Mouse (Mus musculus) hindbrain, embryonic 13.5 days (tissue): ENCODE results near the gene Grip1. TPM values are rescaled to one million over a fixed set of nuclear protein-coding genes. Genes with fewer than 3 reads are reported as not detected.

Source experiments
- ATAC-seq: fragments of 200-750 bp; cut with Nextera tagmentation; 2 replicates; pipeline ENCODE4 v1.8.0; 2017; ENCODE audit warnings: moderate TSS enrichment; ENCODE audit not compliant: low FRiP score
- H3K27ac ChIP-seq: fragments of 300-500 bp; sonication (generic); 2 replicates; pipeline ENCODE4 v1.5.1; 2015; ENCODE audit warnings: inconsistent platforms, mild to moderate bottlenecking, moderate library complexity
- H3K27me3 ChIP-seq: fragments of 300-500 bp; sonication (generic); 2 replicates; pipeline ENCODE4 v1.6.1; 2015; ENCODE audit warnings: mild to moderate bottlenecking, inconsistent platforms
- H3K36me3 ChIP-seq: fragments of 300-500 bp; sonication (generic); 2 replicates; pipeline ENCODE4 v1.6.1; 2015; ENCODE audit warnings: mild to moderate bottlenecking, inconsistent platforms
- H3K4me1 ChIP-seq: fragments of 300-500 bp; sonication (generic); replicated peaks from 2 replicates; pipeline ENCODE4 v1.6.1; 2015; ENCODE audit warnings: inconsistent platforms
- H3K4me2 ChIP-seq: fragments of 300-500 bp; sonication (generic); 2 replicates; pipeline ENCODE4 v1.6.1; 2015; ENCODE audit warnings: inconsistent platforms, mild to moderate bottlenecking, moderate library complexity
- H3K4me3 ChIP-seq: fragments of 300-500 bp; sonication (generic); 2 replicates; pipeline ENCODE4 v1.5.1; 2015; ENCODE audit warnings: mild to moderate bottlenecking, inconsistent platforms
- H3K9ac ChIP-seq: fragments of 300-500 bp; sonication (generic); 2 replicates; pipeline ENCODE4 v1.6.1; 2015; ENCODE audit warnings: mild to moderate bottlenecking, inconsistent platforms
- H3K9me3 ChIP-seq: fragments of 300-500 bp; sonication (generic); 2 replicates; pipeline ENCODE4 v1.6.1; 2016; ENCODE audit warnings: inconsistent platforms
- WGBS: fragments of 180-500 bp; shearing (Covaris S2); methylation state at CpG from one replicate; pipeline ENCODE4 v1.1.7; 2015; 5-methylcytosine and 5-hydroxymethylcytosine counted together
- polyA plus RNA-seq: library from polyadenylated mRNA; unstranded; fragments of >200 nt; fragmentation: Nextera tagmentation; extraction: Ambion mirVana; gene quantifications from 2 replicates; pipeline ENCODE4 v1.2.1, GENCODE M21; 2015

Gene Grip1
- polyA plus RNA-seq, 1 experiment from 2014 or later: 17.7 TPM

DNA sequence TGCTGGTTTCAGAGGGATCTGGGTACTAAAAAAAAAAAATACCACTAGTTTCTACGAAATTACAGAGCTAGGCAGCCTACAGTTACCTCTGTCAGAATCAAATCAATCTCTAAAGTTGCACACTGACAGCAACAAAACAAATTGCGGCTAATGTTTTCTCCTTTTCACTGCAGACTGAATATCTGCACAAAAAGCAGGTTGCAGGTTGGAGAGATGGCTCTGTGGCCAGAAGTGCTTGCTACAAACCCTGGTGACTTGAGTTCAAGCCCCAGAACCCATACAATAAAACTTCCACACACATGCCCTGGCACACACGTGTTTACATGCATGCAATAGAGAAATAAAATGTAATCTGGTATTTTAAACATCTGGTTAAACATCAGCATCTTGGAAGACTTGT lies 16.3 kb upstream of the Grip1 start:
- Histone ChIP-seq H3K36me3 (no peaks in the 10 kb centered on the region), H3K9me3 (no peaks in the 10 kb centered on the region), H3K27me3 (no peaks in the 10 kb centered on the region), H3K9ac (no peak overlapping the region), H3K4me3 (no peak overlapping the region), H3K4me2 (no peak overlapping the region), H3K27ac (no peak overlapping the region), H3K4me1 (peaks cover 6% of the 10 kb centered on the region; the same call in 1 of the 2 replicates)
- ATAC-seq: no peak
- 83% methylated on average over 3 of the region's 3 CpGs for WGBS

DNA sequence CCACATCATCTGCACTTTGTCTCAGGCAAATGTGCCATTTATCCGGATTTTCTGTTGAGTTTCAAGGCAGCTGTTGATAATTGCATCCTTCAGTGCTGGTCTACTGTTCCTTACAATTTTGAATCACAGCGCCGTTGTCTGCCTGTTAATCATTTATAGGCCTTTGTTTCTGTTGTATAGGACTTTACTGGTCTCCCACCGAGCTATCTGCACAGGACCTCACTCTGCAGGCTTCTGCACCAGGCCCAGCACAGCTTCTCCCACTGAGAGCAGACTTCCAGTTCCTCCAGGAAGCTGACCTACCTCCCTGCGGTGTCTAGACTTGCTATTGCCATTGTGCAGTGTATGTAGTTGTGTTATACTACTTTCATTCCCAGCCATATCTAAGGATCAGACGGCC lies 11.9 kb upstream of the Grip1 start:
- H3K9me3 ChIP-seq: no peaks in the 10 kb centered on the region
- no peaks in the 10 kb centered on the region for H3K27me3 ChIP-seq
- H3K4me1 ChIP-seq: peaks cover 9% of the 10 kb centered on the region; the same call in 1 of the 2 replicates
- H3K4me3 ChIP-seq: no peak overlapping the region
- WGBS: 29% methylated on average over 6 of the region's 6 CpGs
- ATAC-seq: no peak
- no peaks in the 10 kb centered on the region for H3K36me3 ChIP-seq
- H3K4me2 ChIP-seq: no peak overlapping the region
- H3K27ac ChIP-seq: no peak overlapping the region
- no peak overlapping the region for H3K9ac ChIP-seq

DNA sequence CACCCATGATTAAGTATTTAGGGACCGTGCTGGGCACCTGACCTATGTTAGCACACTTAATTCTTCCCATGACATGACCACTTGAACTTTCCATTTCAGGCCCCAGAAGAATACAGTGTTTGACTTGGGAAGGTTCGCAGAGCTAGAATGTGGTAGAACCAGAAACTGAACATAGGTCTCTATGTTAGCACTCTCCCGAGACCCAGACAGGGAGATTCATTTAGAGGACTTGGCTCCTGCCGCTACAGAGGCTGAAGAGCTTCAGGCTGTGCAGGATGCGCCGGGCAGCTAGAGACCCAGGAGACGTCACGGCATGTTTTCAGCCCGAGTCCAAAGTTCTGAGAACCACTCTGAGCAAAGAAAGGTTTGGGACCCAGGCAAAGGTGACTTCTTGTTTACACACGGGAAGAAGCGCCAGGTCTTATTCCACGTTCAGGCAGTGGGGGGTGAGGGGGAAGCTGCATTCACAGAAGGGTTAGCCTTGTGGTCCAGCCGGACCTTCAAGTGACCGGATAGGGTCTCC lies 6.2 kb upstream of the Grip1 start:
- H3K36me3 ChIP-seq: no peaks in the 10 kb centered on the region
- 85% methylated on average over 14 of the region's 14 CpGs for WGBS
- no peak overlapping the region for H3K4me2 ChIP-seq
- H3K4me1 ChIP-seq: peaks cover 1% of the 10 kb centered on the region; the same call in 1 of the 2 replicates
- ATAC-seq: no peak
- no peak overlapping the region for H3K4me3 ChIP-seq
- no peak overlapping the region for H3K27ac ChIP-seq
- H3K9me3 ChIP-seq: no peaks in the 10 kb centered on the region
- H3K9ac ChIP-seq: no peak overlapping the region
- no peaks in the 10 kb centered on the region for H3K27me3 ChIP-seq

DNA sequence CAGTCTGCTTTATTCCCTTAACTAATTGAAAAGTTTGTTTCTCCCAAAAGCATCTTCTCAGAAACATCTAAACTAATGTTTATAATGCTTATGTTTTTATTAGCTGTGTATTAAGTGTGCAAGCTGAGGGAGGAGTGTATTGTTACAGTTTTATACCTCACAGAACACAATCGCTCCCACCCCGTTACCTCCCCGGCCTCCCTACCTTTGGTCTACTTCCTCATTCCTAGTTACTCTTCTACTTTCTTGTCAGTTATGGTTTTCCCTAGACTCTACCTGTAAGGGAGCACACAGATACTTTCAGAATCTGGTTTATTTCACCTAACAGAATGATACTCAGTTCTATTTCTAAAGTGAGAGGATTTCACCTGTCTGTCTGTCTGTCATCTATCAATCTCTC lies 5.7 kb upstream of the Grip1 start:
- Histone ChIP-seq H3K4me3 (no peak overlapping the region), H3K9me3 (no peaks in the 10 kb centered on the region), H3K4me2 (no peak overlapping the region), H3K4me1 (peaks cover 4% of the 10 kb centered on the region), H3K27me3 (no peaks in the 10 kb centered on the region), H3K27ac (no peak overlapping the region), H3K9ac (no peak overlapping the region), H3K36me3 (no peaks in the 10 kb centered on the region)
- 91% methylated on average over 3 of the region's 3 CpGs for WGBS
- ATAC-seq: no peak

DNA sequence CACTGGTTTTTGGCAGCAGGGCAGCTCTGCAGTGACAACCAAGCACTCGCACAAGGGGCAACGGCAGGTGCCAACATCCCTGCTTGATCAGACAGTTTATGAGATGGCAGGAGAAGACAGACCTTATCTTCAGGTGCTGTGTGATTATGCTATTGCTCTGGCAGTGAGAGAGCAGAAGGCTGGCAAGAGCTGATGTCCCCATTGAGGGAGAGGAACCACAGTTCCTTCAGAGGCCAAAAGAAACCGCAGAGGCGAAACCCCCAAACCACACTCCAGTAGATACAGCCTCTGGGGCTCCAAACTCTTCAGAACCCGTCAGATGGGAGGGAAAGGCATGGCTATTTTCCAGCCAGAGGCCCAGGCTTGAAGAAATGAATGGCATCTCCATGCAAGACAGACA lies 932 bp upstream of the Grip1 start:
- peak overlapping the region; percentile 97 for H3K4me2 ChIP-seq
- H3K9me3 ChIP-seq: no peaks in the 10 kb centered on the region
- H3K9ac ChIP-seq: no peak overlapping the region; the same call in 1 of the 2 replicates
- no peaks in the 10 kb centered on the region for H3K27me3 ChIP-seq
- no peaks in the 10 kb centered on the region for H3K36me3 ChIP-seq
- 41% methylated on average over 5 of the region's 5 CpGs for WGBS
- peaks cover 23% of the 10 kb centered on the region for H3K4me1 ChIP-seq
- peak overlapping the region; percentile 85 for H3K4me3 ChIP-seq
- H3K27ac ChIP-seq: no peak overlapping the region
- ATAC-seq: no peak

DNA sequence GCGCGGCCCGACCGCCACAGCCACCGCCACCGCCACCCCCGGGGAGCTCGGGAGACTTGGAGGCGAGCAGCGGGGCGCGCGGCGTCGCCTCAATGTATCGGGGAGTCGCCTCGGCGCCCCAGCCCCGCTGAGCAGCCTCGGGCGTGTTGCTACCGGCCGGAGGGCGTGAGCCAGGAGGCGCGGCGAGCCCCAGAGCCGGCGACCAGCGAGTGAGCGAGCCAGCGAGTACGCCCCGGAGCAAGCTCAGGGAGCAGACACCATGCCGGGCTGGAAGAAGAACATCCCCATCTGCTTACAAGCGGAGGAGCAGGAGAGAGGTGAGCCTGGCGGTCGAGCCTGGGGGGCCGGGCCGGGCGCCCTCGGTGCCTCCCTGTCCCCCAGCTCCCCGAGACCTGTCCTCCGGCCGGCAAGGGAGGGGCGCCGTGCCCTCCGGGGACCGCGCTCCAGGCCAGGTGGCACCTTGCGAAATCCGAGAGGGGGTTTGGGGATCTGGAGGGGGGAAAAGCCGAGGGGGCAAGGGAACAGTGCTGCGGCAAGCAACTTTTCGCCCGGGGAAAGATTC lies 557 bp downstream of the Grip1 start:
- H3K27me3 ChIP-seq: no peaks in the 10 kb centered on the region
- H3K4me3 ChIP-seq: peak overlapping the region; percentile 85
- no peaks in the 10 kb centered on the region for H3K36me3 ChIP-seq
- peak overlapping the region; percentile 97 for H3K4me2 ChIP-seq
- peak overlapping the region; percentile 84 for H3K9ac ChIP-seq
- H3K9me3 ChIP-seq: no peaks in the 10 kb centered on the region
- peaks cover 23% of the 10 kb centered on the region for H3K4me1 ChIP-seq
- ATAC-seq: peak; percentile 75
- 0% methylated on average over 35 of the region's 57 CpGs for WGBS
- H3K27ac ChIP-seq: peak overlapping the region; percentile 91

DNA sequence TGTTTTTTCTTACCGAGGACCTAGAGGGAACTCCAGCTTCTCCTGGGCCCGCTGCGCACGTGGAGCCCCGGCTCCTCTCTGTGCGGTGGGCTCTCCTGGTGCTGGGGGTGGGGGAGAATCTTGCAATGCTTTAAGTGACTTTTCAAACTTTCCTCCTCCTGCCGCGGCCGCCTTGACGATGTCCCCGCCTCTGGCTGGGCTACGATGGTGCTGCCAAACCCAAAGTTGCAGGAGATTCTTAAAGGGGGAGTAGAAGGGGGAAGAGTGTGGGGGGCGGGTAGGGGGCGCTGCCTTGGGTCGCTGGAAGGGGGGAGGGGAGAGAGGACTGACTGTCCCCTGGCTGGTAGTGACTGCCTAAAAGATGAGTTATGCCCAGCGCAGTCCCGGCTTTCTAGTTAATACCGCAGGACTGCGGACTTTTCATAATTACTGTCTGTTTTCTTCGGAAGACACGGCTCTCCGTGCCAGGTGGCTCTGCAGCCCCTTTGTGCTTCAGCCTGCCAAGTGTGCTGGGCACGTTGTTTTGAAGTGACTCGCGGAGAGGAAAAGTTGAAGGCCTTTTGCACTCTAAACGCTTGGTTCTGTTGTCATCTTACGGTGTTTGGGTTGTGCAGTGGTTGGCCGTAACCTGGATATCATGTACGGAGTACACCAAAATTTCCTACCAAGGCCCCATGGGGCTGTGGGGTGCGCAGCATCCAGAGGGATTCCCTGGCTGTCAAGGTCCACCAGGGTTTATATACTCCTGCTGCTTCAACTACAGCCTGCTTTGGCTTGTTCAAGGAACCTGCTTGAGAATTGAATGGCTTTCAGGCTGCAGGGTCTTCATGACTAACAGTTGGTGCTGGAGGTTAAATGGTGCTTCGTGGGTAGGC lies 1.3 kb downstream of the Grip1 start:
- no peaks in the 10 kb centered on the region for H3K36me3 ChIP-seq
- H3K27ac ChIP-seq: no peak overlapping the region
- H3K4me3 ChIP-seq: peak overlapping the region; percentile 85
- no peaks in the 10 kb centered on the region for H3K27me3 ChIP-seq
- H3K4me1 ChIP-seq: peaks cover 23% of the 10 kb centered on the region
- peak; percentile 25 for ATAC-seq
- under 1% methylated on average over 30 of the region's 31 CpGs for WGBS
- H3K4me2 ChIP-seq: peak overlapping the region; percentile 97
- no peaks in the 10 kb centered on the region for H3K9me3 ChIP-seq
- peak overlapping the region; percentile 84 for H3K9ac ChIP-seq

DNA sequence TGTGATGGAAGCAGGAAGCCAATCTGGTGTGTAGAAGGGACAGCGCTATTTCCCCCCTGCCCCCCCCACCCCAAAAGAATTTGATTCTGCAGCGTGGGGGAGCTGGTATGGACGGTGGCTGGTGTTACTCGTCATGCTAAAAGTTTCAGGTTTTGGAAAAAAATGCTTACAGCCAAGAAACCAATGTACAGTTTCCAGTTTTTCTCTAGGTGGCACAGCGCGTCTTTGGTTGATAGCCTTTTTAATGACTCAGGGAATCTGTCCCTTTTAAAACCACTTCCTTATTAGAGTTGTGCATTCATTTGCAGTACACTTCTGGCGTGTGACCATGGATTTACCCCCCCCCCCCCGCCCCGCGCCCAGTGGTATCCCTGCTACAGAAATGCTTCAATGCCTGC lies 1.9 kb downstream of the Grip1 start:
- no peaks in the 10 kb centered on the region for H3K36me3 ChIP-seq
- no peak overlapping the region for H3K27ac ChIP-seq
- no peak for ATAC-seq
- H3K27me3 ChIP-seq: no peaks in the 10 kb centered on the region
- H3K4me1 ChIP-seq: peaks cover 23% of the 10 kb centered on the region
- WGBS: 15% methylated on average over 10 of the region's 10 CpGs
- H3K4me3 ChIP-seq: peak overlapping the region; percentile 85
- H3K9me3 ChIP-seq: no peaks in the 10 kb centered on the region
- peak overlapping the region; percentile 97 for H3K4me2 ChIP-seq
- H3K9ac ChIP-seq: peak overlapping the region; percentile 84

DNA sequence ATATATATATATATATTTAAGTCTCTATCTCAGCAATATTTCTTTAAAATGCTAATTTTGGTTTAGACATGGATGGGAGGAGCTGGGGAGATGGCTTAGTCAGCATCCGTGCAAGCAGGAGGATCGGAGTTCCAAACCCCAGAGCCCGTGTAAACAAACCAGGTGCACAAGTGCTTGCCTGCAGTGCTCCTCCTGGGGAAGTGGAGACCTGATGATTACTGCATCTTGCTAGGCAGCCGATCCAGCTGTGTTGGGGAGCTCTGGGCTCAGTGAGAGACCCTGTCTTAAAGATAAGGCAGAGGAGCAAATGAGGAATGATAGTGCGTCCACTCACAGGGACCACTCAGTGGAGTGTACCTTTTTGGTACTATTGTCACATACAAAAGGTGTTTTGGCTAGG lies 3.5 kb downstream of the Grip1 start:
- no peak overlapping the region for H3K27ac ChIP-seq
- no peak overlapping the region for H3K4me3 ChIP-seq
- ATAC-seq: no peak
- H3K36me3 ChIP-seq: no peaks in the 10 kb centered on the region
- no peak overlapping the region for H3K9ac ChIP-seq
- no peaks in the 10 kb centered on the region for H3K9me3 ChIP-seq
- WGBS: 85% methylated on average over 5 of the region's 5 CpGs
- H3K4me2 ChIP-seq: no peak overlapping the region
- no peaks in the 10 kb centered on the region for H3K27me3 ChIP-seq
- H3K4me1 ChIP-seq: peaks cover 23% of the 10 kb centered on the region

DNA sequence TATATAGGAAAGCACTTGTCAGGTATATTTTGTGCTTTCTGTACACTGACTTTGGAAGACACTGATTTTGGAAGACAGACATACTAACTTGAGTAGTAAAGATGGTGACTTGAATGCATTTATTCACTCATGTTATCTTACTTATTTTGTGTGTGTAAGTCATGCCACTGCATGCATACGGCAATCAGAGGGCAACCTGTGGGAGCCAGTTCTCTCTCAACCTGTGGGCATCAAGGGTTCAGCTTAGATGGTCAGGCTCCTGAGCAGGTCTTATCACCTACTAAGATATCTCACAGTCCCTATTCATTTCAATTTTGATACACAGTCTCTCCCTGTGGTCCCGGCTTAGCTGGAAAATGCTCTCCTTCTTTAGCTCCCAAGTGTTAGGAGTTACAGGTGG lies 5.4 kb downstream of the Grip1 start:
- Histone ChIP-seq H3K4me2 (no peak overlapping the region), H3K4me3 (no peak overlapping the region), H3K36me3 (no peaks in the 10 kb centered on the region), H3K9ac (no peak overlapping the region), H3K27ac (no peak overlapping the region), H3K27me3 (no peaks in the 10 kb centered on the region), H3K9me3 (no peaks in the 10 kb centered on the region), H3K4me1 (peaks cover 18% of the 10 kb centered on the region)
- 98% methylated on average over 2 of the region's 2 CpGs for whole genome bisulfite sequencing
- no peak for ATAC-seq

DNA sequence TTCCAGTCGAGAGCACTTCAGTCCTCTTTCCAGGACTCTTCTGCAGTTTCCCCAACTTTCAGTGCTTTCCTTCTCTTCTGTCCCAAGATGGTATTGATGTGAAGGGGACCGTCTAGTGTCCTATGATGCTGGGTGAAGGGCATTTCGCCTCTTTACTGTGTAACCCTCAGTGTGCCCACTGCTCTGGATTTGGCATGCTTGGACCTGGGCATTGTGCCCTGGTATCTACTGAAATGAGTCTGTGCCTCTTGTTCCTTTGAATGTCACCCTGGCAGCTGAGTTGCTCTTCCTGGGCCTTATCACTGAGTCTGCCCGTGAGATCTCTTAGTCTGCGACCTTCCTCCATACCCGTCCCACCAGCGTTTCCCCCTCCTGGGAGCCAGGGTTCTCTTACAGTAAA lies 9.7 kb downstream of the Grip1 start:
- no peak for ATAC-seq
- Histone ChIP-seq H3K4me2 (no peak overlapping the region), H3K9me3 (no peaks in the 10 kb centered on the region), H3K27me3 (no peaks in the 10 kb centered on the region), H3K9ac (no peak overlapping the region), H3K4me1 (no peaks in the 10 kb centered on the region; the same call in 1 of the 2 replicates), H3K36me3 (no peaks in the 10 kb centered on the region), H3K4me3 (no peak overlapping the region), H3K27ac (no peak overlapping the region)
- WGBS: 89% methylated on average over 7 of the region's 7 CpGs

DNA sequence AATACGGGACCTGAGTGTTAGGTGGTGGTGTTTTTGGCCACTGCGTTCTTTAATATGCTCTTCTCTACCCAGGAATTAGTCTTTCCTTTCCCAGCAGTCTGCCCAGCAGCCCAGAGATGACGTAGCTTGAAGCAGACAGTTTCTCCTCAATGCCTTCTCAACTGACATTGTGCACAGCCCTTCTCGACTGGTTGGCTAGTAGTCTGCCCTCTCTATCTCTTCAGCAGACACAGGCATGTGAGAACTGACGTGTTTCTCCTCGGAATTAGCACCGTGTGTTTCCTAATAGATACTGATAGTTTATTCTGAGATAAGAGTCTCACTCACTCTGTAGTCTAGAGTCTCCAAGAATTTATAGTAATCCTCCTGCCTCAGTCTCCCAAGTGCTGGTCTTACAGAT lies 10.2 kb downstream of the Grip1 start:
- Histone ChIP-seq H3K9me3 (no peaks in the 10 kb centered on the region), H3K4me1 (no peaks in the 10 kb centered on the region; the same call in 1 of the 2 replicates), H3K9ac (no peak overlapping the region), H3K4me2 (no peak overlapping the region), H3K36me3 (no peaks in the 10 kb centered on the region), H3K4me3 (no peak overlapping the region), H3K27ac (no peak overlapping the region), H3K27me3 (no peaks in the 10 kb centered on the region)
- ATAC-seq: no peak
- WGBS: 91% methylated on average over 7 of the region's 7 CpGs
